Mouse (Mus musculus) Muller cell, postnatal 12 days (primary cell): ENCODE measurements at regions not wholly inside any gene's neighbourhood (a gene's known extent, or its start where the extent isn't known, plus 50 kb on each side); places are given as distances from the start of the nearest gene placed in this dataset.

ENCODE experiments used
- DNase-seq: peaks from one replicate; pipeline ENCODE4 v3.0.0-alpha.2; 2015; ENCODE audit errors: inconsistent ontology term

DNA sequence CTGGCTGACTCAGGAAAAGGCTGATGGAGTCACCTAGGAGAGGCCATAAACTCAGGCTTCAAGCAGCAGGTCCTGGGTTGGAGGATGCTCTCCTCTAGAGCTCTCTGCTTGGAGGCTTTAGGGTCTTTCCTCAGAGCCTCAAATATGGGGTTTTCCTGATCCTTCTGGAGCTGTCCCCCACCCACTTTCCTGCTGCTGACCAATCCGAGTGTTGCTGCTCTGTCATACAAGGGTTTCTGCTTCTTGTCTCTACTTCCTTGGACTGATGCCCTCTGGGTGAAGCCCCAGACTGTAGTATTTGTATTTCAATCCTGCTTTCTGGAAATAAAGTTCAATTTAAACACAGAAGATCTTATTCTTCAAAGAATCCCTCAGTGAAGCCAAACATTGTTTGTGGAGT, 166.7 kb upstream of the Sall1 start:
- no peak for DNase-seq

DNA sequence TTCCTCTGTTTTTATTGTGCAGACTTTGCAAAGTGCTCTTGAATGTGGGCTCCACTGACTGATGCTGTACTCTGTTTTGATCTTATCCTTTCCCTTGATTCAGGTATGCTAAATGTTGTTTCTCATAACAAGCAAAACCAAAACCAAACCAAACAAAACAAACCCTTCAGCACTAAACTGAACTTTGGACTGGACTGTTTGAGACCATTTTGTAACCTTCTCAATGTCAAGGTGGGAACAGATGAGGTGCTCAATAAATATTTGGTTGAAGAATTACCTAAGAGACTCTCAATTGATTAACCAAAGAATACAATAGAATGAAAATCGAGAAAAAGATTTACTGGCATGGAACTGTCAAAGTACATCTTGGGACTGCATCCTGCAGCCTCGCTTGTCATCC, 163.9 kb upstream of the Sall1 start:
- no peak for DNase-seq

DNA sequence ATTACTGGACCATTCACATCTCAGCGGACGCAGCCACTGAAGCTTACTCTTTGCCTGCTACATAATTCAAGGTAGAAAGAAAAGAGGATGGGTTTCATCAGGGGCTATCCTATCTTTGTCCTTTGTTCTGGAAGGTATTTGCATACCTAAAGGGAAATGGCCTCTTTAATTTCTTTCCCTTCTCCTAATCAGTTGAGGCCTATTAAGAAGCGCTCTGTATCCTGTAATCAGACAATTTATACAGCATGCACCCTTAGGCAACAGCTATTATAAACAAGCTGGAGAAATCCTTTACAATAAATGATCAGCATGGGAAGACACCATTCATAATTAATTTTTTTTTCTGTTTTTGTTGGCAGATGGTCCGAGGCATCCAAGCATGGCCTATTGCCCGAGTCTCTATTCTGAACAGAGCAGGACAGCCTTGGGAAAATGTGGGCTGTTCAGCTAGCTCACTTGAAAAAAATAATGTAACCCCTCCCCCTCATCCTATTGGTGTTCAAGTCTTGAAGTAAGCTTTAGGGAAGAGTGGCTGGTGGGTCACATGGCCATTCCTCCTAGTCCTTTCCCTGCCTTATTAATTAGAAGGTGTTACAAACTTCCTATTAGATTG, 158.6 kb upstream of the Sall1 start:
- DNase-seq, result peak; percentile 30

DNA sequence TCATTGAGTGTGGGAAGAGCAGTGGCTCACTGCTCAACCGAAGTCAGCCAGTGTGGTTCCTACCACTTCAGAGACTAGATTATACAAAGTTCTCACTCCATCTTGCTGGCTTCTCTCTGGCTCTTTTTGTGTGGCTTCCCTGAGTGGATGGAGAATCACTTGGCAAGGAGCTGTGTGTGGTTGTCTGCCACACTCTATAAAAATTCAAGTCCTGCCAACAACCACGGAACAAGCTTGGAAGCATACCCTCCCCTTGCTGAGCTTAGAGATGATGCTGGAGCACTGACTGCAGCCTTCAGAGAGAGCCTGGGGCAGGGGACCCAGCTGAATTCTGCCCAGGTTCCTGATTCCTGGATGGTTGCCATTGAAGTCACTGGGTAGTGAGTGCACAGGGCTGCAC, 156.3 kb upstream of the Sall1 start:
- DNase-seq, result peak; percentile 29

DNA sequence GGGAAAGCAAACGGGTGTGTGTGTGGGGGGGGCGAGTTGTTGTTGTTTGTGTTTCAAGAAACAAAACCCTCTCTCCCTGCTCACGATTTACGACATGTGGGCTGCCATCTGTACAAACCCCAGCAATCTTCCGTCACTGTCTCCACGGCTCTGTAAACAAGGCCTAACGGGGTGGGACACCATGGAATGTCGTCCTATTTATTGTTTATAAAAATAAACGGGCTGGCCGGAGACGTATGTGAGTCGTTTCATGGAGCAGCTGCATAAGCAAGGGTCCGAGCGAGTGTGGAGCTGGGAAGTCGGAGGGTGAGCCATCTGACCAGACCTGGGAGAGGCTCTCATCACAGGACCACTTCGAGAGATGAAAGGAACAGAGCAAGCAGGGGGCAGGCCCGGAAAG, 141.4 kb upstream of the Sall1 start:
- DNase-seq, result no peak

DNA sequence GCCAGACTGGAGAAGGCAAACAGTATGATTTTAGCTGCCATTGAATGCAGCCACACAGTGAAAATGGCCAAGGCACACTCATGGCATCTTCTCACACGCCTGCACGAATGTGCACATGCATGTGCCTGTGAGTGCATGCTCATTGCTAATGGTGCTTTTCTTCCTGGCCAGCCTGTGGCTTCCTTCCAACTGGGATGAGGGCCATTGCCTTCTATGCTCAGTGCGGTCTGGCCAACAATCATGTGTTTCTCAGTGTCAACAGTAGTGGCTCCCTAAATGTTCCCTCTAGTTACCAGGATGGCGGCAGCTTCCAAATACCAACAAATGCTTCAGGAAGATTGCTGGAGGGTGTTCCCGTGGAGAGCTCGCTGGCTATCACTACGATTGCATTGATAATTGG, 131.7 kb upstream of the Sall1 start:
- DNase-seq, result peak; percentile 9

DNA sequence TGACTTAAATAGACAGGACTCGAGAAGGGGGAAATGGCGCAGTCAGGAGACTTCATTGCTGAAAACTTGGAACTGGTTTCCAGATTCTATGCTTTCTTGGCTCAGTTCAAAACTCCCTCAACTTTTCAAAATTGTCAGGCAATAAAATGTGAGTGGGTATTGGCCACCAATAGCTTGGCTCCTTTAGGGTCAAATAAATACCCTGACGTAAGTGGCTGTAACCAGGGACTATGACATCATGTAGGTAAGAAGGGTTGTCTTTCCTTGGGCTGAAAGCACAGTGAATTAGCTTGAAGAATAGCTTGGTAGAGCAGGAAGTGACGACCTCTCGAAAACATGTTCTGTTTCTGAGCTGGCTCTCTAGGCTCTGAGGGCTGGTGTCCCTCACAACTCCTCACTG, 127.6 kb upstream of the Sall1 start:
- no peak for DNase-seq

DNA sequence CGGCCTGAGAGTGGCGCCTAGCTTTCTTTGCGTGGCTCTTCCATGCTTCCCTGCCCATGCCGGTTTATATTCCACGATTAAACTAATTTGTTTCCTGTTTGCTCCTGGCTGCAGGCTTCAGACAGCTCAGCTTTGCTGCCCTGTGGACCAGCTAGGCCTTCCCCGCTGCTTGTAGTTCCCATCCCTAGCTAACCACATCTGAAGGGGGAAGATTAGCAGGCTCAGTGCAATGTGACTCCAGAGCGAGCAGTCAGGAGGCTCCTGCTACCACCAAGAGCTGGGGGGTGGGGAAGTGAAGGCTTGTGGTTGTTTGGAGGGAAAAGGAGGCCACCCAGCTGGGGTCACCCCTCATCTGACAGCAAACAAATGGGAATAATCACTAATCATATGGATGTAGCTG, 125.5 kb upstream of the Sall1 start:
- no peak for DNase-seq

DNA sequence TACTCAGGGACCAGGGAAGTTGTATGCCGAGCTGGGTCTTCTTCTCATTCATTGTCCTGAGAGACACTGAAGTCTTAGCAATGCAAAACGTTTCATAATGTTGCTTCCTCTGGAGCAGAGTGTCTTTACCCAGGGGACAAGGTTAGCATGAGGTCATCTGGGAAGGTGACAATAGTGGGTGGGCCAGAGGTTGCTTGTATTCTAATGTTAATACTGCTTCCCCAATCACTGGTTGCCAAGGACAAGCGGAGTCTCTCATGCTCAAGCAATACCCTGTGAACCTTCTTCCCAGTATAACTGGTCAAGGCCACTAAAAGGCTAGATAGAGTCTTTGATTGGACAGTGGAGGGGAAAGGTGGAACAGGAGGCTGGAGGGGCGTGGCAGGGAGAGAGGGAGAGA, 123.1 kb upstream of the Sall1 start:
- no peak for DNase-seq

DNA sequence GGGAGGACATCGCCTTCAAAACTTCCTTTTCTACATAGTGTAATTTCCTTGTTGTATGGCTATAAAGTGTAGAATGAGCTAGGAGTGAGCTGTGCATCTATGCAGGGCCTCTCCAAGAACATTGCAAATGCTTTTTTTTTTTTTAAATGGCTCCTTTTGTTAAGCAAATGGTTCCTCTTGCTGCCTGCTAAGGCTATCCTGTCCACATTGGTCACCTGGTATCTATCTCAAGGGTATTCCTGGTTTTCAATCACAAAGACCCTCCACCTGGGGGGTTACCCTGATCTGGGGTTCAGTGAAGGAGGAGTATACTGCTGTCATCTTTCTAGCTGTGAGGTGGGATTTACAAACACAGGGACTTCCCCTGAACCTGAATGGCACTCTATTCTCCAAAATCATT, 112.9 kb upstream of the Sall1 start:
- no peak for DNase-seq

DNA sequence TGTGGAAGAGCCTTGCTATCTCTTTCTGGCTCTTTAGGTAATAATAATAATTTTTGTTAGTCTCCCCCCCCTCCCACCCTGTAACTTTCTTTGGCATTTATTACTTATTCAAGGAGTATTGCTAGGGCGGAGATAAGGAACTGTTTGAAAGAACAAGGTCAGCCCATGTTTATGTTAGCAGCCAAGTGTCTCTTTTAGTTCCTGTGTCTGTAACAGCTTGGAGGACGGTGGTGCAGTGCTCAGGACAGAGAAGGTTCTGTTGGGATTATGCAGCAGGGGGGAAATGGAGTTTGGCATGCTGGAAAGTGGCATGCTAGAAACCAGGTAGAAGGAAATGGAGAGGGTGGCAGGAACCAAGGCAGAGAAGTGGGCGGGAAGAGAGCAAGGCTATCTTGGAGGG, 109.6 kb upstream of the Sall1 start:
- no peak for DNase-seq

DNA sequence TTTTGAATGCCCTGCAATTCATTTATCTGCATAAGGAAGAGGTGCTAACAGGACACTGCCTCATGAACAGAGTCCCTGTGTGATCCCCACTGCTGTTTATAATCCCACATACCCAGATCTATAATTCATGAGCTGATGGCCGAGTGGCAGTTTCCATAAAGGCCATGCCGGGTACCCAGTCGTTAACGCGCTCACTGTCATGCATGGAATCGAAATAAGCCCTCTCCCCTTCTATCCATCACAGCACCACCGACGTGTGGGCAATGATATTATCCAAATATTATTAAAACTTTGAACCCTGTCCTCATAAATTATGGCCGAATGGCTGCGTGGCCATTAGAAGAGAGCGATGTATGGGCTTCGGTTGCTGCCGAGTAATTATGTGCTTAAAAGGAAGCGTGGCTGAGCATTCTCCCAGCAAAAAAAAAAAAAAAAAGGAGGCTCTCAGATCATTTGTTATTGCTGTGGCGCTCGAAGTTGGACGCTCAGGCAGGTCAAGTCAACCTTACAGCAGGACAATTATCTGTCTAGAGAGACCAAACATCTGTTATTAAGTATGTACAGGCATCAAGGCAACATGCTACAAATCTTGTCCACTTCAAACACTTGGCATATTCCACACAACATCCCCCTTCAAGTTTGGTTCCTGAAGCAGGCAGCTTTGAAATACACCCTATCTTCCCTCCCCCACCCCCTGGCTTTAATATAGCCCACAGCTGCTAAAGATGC, 109.1 kb upstream of the Sall1 start:
- no peak for DNase-seq

DNA sequence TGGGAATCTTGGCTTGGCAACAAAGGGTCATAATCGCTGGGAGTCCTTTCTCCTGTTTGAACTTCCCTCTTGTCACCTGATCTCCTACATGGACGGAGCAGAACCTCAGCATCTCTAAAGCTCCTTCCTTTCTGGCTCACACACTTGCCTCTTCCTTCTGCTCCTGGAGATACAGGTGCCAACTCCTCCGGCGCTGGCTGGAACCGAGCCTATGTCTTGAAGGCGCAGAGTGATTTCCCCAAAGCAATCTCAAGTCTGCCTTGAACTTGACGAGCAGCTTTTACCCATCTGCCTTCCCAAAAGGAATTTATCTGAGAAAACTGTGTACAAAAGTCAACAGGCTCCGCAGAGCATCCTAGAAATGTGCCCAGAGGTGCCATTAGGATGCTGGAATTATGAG, 108.4 kb upstream of the Sall1 start:
- no peak for DNase-seq

DNA sequence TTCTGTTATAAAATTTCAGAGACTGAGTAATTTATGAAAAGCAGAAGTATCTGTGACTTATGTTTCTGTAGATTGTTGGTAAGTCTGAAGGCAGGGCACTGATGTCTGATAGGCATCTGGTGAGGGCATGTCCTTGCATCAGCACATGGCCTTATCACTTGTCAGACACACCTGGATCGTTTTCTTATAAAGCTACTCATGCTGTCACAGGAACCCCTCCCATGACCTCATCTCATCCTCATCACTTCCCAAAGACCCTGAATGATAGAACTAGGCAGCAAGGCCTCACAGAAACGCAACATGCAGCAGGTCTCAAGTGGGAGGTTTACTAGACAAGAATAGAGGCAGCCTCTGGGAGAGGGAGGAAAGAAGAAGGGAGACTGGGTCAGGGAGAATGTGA, 107.0 kb upstream of the Sall1 start:
- no peak for DNase-seq

DNA sequence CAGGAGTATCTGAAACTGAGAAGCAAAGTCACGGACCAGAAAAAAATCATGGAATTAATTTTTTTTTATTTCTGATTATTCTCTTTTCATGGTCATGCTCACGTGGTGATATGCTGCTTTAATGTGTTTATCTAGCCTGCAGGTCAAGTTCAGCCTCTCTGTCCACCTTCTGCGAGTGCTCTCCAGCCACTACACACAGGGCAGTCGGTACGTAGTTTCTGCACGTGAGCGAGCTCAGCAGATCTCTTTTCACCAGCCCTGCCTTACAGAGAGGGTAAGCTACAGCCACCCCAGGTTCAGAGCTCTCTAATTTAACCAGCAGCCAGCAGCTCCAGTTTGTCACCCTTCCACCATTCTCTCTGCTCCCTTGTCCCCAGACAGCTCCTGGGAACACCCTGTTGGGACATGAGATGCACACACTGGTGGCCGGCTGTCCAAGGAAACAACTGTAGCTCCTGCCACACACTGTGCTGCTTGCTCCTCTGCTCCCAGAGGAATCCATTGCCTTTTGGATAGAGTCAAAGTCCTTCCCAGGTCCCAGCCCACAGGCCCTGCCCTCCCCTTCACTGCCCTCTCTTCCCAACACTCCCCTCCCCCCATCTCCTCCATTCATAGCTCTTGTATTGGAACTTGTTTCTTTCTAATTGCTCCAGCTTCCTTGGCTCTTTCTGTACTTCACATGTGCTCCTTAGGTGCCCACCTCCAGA, 97.7 kb upstream of the Sall1 start:
- DNase-seq, result no peak

DNA sequence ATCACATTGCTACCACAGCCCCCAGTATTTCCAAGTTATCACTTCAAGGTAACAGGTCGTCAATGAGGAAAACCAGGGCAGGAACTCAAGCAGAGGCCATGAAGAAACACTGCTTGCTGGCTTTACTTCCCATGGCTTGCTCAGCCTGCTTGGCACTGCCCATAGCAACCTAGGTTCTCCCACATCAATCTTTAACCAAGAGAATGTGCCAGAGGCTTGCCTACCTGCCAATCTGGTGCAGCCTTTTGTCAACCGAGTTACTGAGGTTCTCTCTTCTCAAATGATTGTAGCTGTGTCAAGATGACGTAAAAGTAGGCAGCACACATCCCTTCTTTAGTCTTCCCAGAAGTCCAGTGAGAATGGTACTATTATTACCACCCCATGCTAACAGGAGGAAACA, 95.9 kb upstream of the Sall1 start:
- DNase-seq, result no peak

DNA sequence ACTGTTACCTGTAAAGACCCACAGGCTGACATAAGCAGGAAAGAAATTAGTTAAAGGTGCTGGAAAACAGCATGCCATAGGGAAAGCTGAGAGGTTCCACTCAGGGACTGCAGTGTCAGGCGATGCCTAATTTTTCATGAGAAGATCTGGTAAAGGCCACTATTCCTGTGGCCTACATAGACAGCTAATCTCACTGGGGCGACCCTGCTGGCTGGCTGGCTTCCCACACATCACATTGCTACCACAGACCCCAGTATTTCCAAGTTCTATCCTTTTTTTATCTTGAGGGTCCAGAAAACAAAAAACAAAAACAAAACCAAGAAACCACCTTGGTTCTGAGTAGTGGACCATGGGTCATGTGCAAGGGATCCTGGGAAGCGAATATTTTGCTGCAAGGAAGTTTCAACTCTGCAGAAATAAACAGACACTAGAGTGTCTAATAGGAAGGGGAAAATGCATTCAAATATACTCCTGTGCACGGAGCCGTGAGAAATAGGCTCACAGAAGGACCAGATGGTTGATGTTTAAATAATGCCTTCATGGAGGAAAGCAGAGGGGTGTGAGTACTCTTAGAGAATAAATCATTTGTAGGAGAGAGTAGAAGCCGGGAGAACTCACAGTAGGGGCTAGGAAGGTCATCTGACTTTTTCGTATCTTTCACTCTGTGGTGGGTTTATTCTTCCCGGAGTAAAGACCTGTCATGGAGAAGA, 94.6 kb upstream of the Sall1 start:
- DNase-seq, result no peak

DNA sequence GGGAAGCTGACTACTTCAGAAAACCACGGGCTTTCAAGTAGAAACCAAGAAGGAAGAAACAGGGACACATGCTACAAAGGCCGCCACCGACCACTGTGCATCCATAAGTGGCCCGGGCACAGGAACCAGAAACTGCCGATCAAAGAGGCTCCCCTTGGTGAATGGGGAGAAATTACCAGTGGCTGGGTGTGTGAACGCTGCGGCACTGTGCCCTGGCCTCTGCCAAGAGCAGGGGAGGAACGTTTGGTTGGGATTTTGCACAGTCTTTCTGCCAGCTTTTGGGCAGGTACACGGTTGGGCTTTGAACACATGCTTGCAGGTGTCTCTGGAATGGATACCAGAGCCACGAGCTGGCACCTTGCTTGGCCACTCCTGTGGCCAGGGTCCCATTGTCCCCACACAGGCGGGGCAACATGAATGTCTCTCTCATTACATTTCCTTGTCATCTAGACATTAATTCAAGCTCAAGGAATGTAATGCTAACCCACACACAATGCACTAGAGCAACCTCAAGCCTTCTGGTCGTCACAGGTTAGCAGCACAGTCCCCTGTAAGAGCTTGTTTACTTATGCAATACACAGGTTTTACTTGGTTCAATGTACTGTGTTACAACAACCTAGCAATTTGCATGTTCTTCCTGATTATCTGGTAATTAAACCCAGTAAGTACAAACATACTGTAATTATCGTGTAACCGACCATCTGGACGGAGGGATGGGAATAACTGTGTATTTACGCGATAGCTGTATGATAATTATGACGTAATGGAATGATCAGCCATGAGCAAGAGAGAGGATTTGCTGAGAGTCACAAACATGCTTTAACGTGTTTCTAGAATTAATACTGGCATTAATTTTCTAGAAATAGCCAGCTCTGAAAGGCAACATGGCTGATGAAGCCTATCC, 90.9 kb upstream of the Sall1 start:
- DNase-seq, result no peak

DNA sequence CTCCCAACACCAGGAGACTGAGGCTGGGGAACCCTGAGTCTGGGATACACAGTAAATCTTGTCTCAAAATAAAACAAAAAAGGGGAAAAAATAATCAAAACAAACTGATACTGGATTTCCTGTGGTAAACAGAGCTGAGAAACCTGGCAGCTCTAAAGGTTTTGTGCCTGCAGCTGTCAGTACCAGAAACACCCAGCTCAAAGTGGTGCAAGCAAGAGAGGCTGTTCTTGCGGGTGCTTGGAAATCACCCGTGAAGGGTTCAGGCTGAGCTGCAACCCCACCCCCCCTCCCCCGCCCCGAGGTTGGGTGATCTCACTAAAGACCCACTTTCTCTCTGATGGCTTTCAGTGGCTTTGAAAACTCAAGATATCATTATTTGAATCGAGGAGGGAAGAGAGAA, 90.1 kb upstream of the Sall1 start:
- no peak for DNase-seq

DNA sequence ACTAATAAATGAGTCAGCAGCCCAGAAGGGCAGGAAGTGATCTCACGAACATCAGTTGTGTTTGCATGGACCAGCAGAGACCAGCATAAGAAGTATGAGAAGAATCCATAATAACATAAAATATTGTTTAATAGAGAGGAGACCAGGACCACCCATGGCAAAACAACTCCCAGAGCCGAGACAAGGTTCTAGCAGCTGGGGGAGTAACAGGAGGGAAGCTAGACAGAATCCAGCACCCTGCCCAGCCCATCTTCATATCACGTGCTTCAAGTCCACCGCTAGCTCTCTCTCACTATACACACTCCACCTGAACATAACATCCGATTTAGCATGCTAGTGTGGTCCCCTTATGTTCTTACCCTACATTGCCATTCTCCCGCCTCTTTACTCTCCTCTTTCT, 77.1 kb upstream of the Sall1 start:
- DNase-seq, result no peak

DNA sequence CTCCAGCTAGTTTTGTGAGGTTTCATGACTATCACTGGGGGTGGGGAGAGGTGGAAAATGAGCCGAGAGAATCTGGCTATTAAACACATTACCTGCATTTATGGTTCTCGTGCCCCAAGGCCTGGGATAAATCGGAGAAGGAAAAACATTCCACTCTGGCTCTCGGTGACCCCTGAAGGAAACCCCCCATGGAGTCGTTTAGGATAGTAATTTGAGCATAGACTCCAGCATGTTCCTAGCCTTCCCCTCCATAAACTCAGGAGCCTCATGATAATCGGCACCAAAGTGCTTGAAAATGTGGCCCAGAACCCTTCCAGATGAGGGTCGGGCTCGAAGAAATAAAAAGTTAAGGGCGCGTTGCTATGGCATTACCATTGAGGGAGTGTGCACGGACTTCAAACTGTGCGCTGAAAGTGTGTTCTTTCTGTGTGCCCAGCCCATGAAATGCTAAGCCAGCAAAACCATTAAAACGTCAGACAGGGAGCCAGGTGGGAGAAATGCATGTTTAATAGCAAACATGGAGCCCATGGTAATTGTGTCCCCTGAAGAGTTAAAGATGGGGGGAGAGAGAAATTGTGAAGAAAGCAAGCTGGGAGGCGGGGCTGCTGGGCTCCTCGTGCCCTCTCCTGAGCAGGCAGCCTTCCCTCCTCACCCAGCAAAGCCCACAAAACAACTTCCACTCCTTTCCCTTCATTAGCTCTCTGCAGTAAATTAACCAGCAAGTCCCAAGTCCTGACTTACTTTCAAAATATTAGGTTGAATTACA, 64.1 kb upstream of the Sall1 start:
- DNase-seq, result no peak
